Mouse (Mus musculus) G1E (cell line): ENCODE measurements around the gene Bmf.

Experiments used
- CTCF ChIP-seq: IDR thresholded peaks from 2 replicates; pipeline ENCODE4 v1.5.1; 2012; ENCODE audit warnings: low read depth, low read length, inconsistent platforms, mixed read lengths
- GATA1 ChIP-seq: IDR thresholded peaks from 2 replicates; pipeline ENCODE4 v1.6.1; 2012; ENCODE audit warnings: borderline replicate concordance, low read length, inconsistent platforms, mixed read lengths
- TAL1 ChIP-seq: conservative IDR thresholded peaks from 2 replicates; pipeline ENCODE4 v1.6.1; 2012; ENCODE audit warnings: low read depth, low read length, inconsistent platforms, mixed read lengths

GRCm38 (mm10) chr2:118543893-118544799 is 5.3 kb downstream of the Bmf start:
- TF ChIP-seq GATA1 (no peak), CTCF (no peak), TAL1 (no peak)
